Mouse (Mus musculus): ENCODE measurements at regions not wholly inside any gene's neighbourhood (a gene's known extent, or its start where the extent isn't known, plus 50 kb on each side); places are given as distances from the start of the nearest gene placed in this dataset.

DNA sequence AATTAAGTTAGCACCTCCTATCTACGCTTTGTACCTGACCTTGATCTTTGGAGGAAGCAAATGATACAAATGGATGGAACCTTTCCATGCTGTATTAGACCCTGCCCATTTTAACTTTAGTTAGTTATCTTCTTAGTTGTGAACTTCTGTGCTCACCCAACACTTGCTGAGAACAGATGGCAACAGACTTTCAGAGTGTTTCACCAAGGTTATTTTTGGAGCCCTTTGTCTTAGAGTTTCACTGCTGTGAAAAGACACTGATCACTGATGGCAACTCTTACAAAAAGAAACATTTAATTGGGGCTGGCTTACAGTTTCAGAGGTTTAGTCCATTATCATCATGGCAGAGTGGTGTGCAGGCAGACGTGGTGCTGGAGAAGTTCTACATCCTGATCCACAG lies 88.8 kb upstream of the Zfp746 start:
- no peak for DNase-seq (ENCODE audit: low read depth, low spot score)

DNA sequence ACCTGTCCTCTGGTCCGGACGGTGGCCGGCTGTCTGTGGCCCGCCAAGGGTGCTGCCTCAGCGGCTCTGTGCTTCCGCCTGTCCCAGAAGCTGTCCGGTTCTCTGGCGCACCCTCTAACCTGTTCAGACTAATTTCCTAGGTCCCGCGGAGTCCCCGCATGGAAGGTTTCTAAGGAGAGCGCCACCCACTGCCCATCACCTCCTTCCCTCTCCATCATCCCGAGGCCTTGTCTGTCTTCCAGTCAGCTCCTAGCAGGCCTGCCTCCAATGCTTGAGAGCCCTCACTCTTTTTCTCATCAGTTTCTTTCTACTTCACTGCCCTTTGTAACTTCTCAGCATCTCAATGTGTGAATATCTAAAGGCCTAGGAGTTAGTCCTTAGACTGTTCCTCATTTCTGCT lies 86.4 kb upstream of the Zfp746 start:
- DNase-seq (ENCODE audit: low read depth, low spot score) = peak; percentile 51

DNA sequence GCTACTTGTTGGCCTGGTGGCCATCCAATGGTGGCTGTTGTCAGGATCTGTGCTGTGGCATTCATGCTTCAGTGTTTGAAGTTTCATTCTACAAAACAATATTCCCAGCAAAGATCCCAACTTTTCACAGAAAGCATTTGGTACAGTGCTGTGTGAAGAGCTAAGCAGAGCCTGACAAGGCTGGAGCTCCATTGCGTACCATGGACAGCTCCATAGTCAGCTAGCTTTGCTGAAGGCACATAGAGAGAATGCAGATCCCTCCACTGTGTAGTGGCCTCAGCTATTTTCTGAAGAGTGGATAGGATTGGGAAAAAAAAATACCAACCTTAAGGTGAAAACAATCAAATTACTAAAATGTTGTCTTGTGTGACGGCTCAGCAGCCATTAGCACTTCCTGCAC lies 50.5 kb upstream of the Zfp746 start:
- peak; percentile 64 for DNase-seq (ENCODE audit: low read depth, low spot score)
